Mouse (Mus musculus) MEL (cell line): ENCODE measurements around the gene 6030458C11Rik. TPM values are rescaled to one million over a fixed set of nuclear protein-coding genes. Genes with fewer than 3 reads are reported as not detected.

ENCODE experiments used
- DNase-seq: peaks from one replicate; pipeline ENCODE4 v3.0.0; 2011; ENCODE audit warnings: low read depth, low spot score
- H3K27ac ChIP-seq: 2 replicates; pipeline ENCODE4 v1.5.1; 2012; ENCODE audit warnings: low read depth, mild to moderate bottlenecking, control low read depth, low read length, moderate library complexity; ENCODE audit not compliant: control insufficient read depth
- H3K27me3 ChIP-seq, 2 experiments: fragments of 150-350 bp in 1 of 2; sonication (generic) in 1 of 2; 2 replicates each; pipeline ENCODE4 v1.6.1; 2012; ENCODE audit warnings: low read length in 2 of 2, mild to moderate bottlenecking in 2 of 2, improper control_type of control experiment in 1 of 2, moderate library complexity in 1 of 2; ENCODE audit not compliant: insufficient read depth in 2 of 2, control insufficient read depth in 1 of 2
- H3K36me3 ChIP-seq, 2 experiments: 2 replicates each; pipeline ENCODE4 v1.6.1; 2012 to 2014; ENCODE audit warnings: low read length in 2 of 2, improper control_type of control experiment in 1 of 2, inconsistent platforms in 1 of 2, mild to moderate bottlenecking in 1 of 2; ENCODE audit not compliant: insufficient read depth in 2 of 2, control insufficient read depth in 1 of 2
- H3K4me1 ChIP-seq, 2 experiments: fragments of 150-350 bp in 1 of 2; sonication (generic) in 1 of 2; 2 replicates each; pipeline ENCODE4 v1.6.1; 2012; ENCODE audit warnings: low read length in 2 of 2, improper control_type of control experiment in 1 of 2, mild to moderate bottlenecking in 1 of 2; ENCODE audit not compliant: insufficient read depth in 2 of 2, control insufficient read depth in 1 of 2
- H3K4me3 ChIP-seq, 2 experiments: fragments of 150-350 bp in 1 of 2; sonication (generic) in 1 of 2; 2 replicates each; pipeline ENCODE4 v1.5.1; 2012; ENCODE audit warnings: low read depth in 2 of 2, low read length in 2 of 2, mild to moderate bottlenecking in 2 of 2, moderate library complexity in 2 of 2, control low read depth in 1 of 2, improper control_type of control experiment in 1 of 2; ENCODE audit not compliant: control insufficient read depth in 1 of 2, insufficient read depth in 1 of 2
- H3K79me2 ChIP-seq: 2 replicates; pipeline ENCODE4 v1.6.1; 2012; ENCODE audit warnings: mild to moderate bottlenecking, low read length, moderate library complexity; ENCODE audit not compliant: control insufficient read depth, poor library complexity, insufficient read depth
- H3K9ac ChIP-seq: 2 replicates; pipeline ENCODE4 v1.6.1; 2012; ENCODE audit warnings: low read depth, mild to moderate bottlenecking, control low read depth, low read length, moderate library complexity; ENCODE audit not compliant: control insufficient read depth, poor library complexity, severe bottlenecking
- H3K9me3 ChIP-seq: fragments of 150-350 bp; sonication (generic); replicated peaks from 2 replicates; pipeline ENCODE4 v1.6.1; 2012; ENCODE audit warnings: mild to moderate bottlenecking, low read length, improper control_type of control experiment, moderate library complexity; ENCODE audit not compliant: insufficient read depth
- BHLHE40 ChIP-seq: IDR thresholded peaks from 2 replicates; pipeline ENCODE4 v1.6.1; 2012; ENCODE audit warnings: low read depth, mild to moderate bottlenecking, inconsistent platforms, low read length, improper control_type of control experiment, borderline replicate concordance
- EP300 ChIP-seq, 2 experiments: IDR thresholded peaks; 2 replicates each; pipeline ENCODE4 v1.6.1; 2011; ENCODE audit warnings: improper control_type of control experiment in 2 of 2, low read length in 2 of 2, low read depth in 1 of 2, mild to moderate bottlenecking in 1 of 2
- GABPA ChIP-seq: IDR thresholded peaks from 2 replicates; pipeline ENCODE4 v1.6.1; 2012; ENCODE audit warnings: low read depth, mild to moderate bottlenecking, inconsistent platforms, low read length, improper control_type of control experiment, moderate library complexity
- JUND ChIP-seq: IDR thresholded peaks from 2 replicates; pipeline ENCODE4 v1.6.1; 2011; ENCODE audit warnings: low read depth, mild to moderate bottlenecking, improper control_type of control experiment, low read length
- MAFK ChIP-seq: IDR thresholded peaks from 2 replicates; pipeline ENCODE4 v1.6.1; 2011; ENCODE audit warnings: low read depth, mild to moderate bottlenecking, low read length, improper control_type of control experiment, borderline replicate concordance
- POLR2A ChIP-seq, 2 experiments: IDR thresholded peaks; 2 replicates each; pipeline ENCODE4 v1.6.1; 2011 to 2012; ENCODE audit warnings: low read length in 2 of 2, mild to moderate bottlenecking in 2 of 2, control low read depth in 1 of 2, improper control_type of control experiment in 1 of 2, low read depth in 1 of 2, moderate library complexity in 1 of 2; ENCODE audit not compliant: control insufficient read depth in 1 of 2, insufficient read depth in 1 of 2, poor library complexity in 1 of 2
- POLR2AphosphoS2 ChIP-seq: IDR thresholded peaks from 2 replicates; pipeline ENCODE4 v1.6.1; 2011; ENCODE audit warnings: low read length, improper control_type of control experiment
- RCOR1 ChIP-seq: IDR thresholded peaks from 2 replicates; pipeline ENCODE4 v1.6.1; 2012; ENCODE audit warnings: low read depth, mild to moderate bottlenecking, inconsistent platforms, low read length, improper control_type of control experiment
- SIN3A ChIP-seq: IDR thresholded peaks from 2 replicates; pipeline ENCODE4 v1.6.1; 2012; ENCODE audit warnings: low read length, improper control_type of control experiment, inconsistent platforms
- SMC3 ChIP-seq: IDR thresholded peaks from 2 replicates; pipeline ENCODE4 v1.6.1; 2011; ENCODE audit warnings: low read depth, low read length, improper control_type of control experiment
- TAL1 ChIP-seq: IDR thresholded peaks from 2 replicates; pipeline ENCODE4 v1.6.1; 2012; ENCODE audit warnings: mild to moderate bottlenecking, inconsistent platforms, low read length, moderate library complexity, mixed read lengths
- TCF12 ChIP-seq: IDR thresholded peaks from 2 replicates; pipeline ENCODE4 v1.6.1; 2014; ENCODE audit warnings: low read depth, mild to moderate bottlenecking, inconsistent platforms, low read length, improper control_type of control experiment, moderate library complexity
- USF1 ChIP-seq: IDR thresholded peaks from 2 replicates; pipeline ENCODE4 v1.6.1; 2014; ENCODE audit warnings: low read depth, mild to moderate bottlenecking, inconsistent platforms, low read length, improper control_type of control experiment, moderate library complexity
- USF2 ChIP-seq, 2 experiments: IDR thresholded peaks; 2 replicates each; pipeline ENCODE4 v1.6.1; 2011 to 2012; ENCODE audit warnings: improper control_type of control experiment in 2 of 2, low read length in 2 of 2, borderline replicate concordance in 1 of 2, inconsistent platforms in 1 of 2, low read depth in 1 of 2, mild to moderate bottlenecking in 1 of 2; ENCODE audit not compliant: insufficient read depth in 1 of 2
- ZKSCAN1 ChIP-seq: IDR thresholded peaks from 2 replicates; pipeline ENCODE4 v1.6.1; 2012; ENCODE audit warnings: low read depth, mild to moderate bottlenecking, inconsistent platforms, low read length, improper control_type of control experiment, moderate library complexity
- ZMIZ1 ChIP-seq: IDR thresholded peaks from 2 replicates; pipeline ENCODE4 v1.6.1; 2012; ENCODE audit warnings: low read depth, mild to moderate bottlenecking, inconsistent platforms, low read length, improper control_type of control experiment, moderate library complexity
- ZNF384 ChIP-seq: IDR thresholded peaks from 2 replicates; pipeline ENCODE4 v1.6.1; 2012; ENCODE audit warnings: low read depth, mild to moderate bottlenecking, inconsistent platforms, low read length, improper control_type of control experiment
- polyA plus RNA-seq, 2 experiments: library from polyadenylated mRNA; stranded (reverse) in 1 of 2; unstranded in 1 of 2; fragments of >175 nt in 1 of 2; fragments of >200 nt in 1 of 2; gene quantifications; 2 replicates each; pipeline versions ENCODE4 v1.2.1 to v1.2.4; 2012; ENCODE audit warnings: low replicate concordance in 2 of 2, low read depth in 1 of 2; ENCODE audit not compliant: insufficient read length in 2 of 2, insufficient read depth in 1 of 2, missing spikeins in 1 of 2
- total RNA-seq: library from RNA; depleted of rRNA; stranded (reverse); fragments of 300-350 nt; gene quantifications from 2 replicates; pipeline ENCODE4 v1.2.3, GENCODE M21; 2012

6030458C11Rik gene
- total and polyA plus RNA-seq, 3 experiments = 21.9 to 25.7 TPM; not detected in 1

DNA sequence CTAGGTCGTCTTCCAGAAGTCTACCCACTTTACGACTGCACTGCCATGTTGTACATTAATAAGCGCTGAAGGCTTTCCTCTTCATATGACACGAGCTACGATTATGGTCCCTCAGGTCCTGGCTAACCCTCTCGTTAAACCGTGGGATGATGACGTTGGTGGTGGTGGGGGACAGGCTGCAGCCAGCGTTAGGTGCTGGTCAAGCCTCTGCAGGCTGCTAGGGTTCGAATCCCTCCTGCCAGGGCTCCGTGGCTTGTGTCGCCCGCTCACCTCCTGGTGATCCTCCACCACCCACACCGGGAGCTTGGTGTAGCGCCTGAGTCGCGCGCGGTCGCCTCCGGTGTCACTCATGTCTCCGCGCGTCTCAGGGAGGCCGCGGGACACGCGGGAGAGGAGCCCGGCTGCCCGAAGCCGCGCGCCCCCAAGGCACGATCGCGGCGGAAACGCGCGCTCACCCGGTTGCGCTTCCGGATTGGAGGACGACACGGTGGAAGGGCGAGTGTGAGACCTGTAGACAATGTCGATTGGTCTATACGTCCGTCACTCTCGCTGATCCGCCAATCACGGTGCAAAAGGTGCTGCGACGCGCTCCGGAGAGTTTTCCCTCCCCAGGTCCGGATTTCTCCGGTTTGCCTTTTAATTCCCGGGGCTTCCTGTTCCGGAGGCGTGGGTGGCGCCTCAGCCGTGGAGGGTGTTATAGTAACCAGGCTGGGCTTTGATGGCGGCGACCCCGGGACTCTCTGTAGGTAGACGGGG is at the start of gene 6030458C11Rik, which contains the start of gene Drosha (continued):
- TF ChIP-seq POLR2A (IDR thresholded peaks at IDR 0.05; ENCODE audit: control insufficient read depth in 1 of 2, insufficient read depth in 1 of 2, low read depth in 1 of 2, low read length in 2 of 2, poor library complexity in 1 of 2) (peak; percentile 76 to 92), EP300 (IDR thresholded peaks at IDR 0.05; ENCODE audit: low read depth in 1 of 2, low read length in 2 of 2) (no peak), ZKSCAN1 (no peak), TAL1 (no peak)

GRCm38 (mm10) chr15:12867269-12867668 is 42.8 kb upstream of the 6030458C11Rik start:
- TF ChIP-seq MAFK (no peak), TCF12 (0 out of 2 replicates have a peak, but pooled peaks have one; percentile 14), SMC3 (no peak), RCOR1 (peak; percentile 87), GABPA (no peak), JUND (no peak), SIN3A (no peak), ZNF384 (no peak), POLR2AphosphoS2 (no peak), ZMIZ1 (no peak), USF1 (no peak)
- TF ChIP-seq, all 39 proteins: peak for 2
- no peaks in the 10 kb centered on the region for H3K79me2 ChIP-seq
- H3K9ac ChIP-seq = no peak overlapping the region
- H3K27ac ChIP-seq = no peak overlapping the region
- H3K4me3 ChIP-seq = no peak overlapping the region
- 0 out of 4 replicates have a peak, but pooled peaks cover 0 to 3% of the 10 kb centered on the region in 2 experiments for H3K4me1 ChIP-seq
- peaks cover 5 to 16% of the 10 kb centered on the region in 2 experiments for H3K36me3 ChIP-seq
- H3K27me3 ChIP-seq = no peaks in the 10 kb centered on the region
- DNase-seq = no peak
- no peaks in the 10 kb centered on the region for H3K9me3 ChIP-seq

- peak overlapping the region; percentile 19; the same call in 1 of the 2 replicates for H3K27ac ChIP-seq
- H3K4me3 ChIP-seq = no peak overlapping the region
- H3K27me3 ChIP-seq = no peaks in the 10 kb centered on the region
- 0 out of 4 replicates have a peak, but pooled peaks cover 0 to 3% of the 10 kb centered on the region in 2 experiments for H3K4me1 ChIP-seq
- no peak overlapping the region for H3K9ac ChIP-seq
- H3K9me3 ChIP-seq = no peaks in the 10 kb centered on the region
- no peaks in the 10 kb centered on the region for H3K79me2 ChIP-seq
- TF ChIP-seq USF2 (IDR thresholded peaks at IDR 0.05; ENCODE audit: borderline replicate concordance in 1 of 2, insufficient read depth in 1 of 2, low read depth in 1 of 2, low read length in 2 of 2) (peak in 1 of 2 experiments; percentile 61; a peak in 1 of 4 replicates), TAL1 (no peak), USF1 (peak; percentile 90), ZMIZ1 (no peak), BHLHE40 (peak; percentile 48; the same call in 1 of the 2 replicates)
- peak; percentile 52 for DNase-seq
- H3K36me3 ChIP-seq = peaks cover 5 to 16% of the 10 kb centered on the region in 2 experiments
Observed at GRCm38 (mm10) chr15:12865595-12866314, 41.3 kb upstream of the 6030458C11Rik start.
